Mouse (Mus musculus): ENCODE measurements around the gene Fam24b. TPM values are rescaled to one million over a fixed set of nuclear protein-coding genes. Genes with fewer than 3 reads are reported as not detected.

Fam24b gene
- polyA plus RNA-seq, 1 experiment: not detected

GRCm38 (mm10) chr7:131303340-131303739 is 26.0 kb downstream of the Fam24b start:
- Histone ChIP-seq H3K4me3 (ENCODE audit: insufficient read depth, low read length) (no peak overlapping the region), H3K4me1 (ENCODE audit: control insufficient read depth, insufficient read depth, low read length) (no peaks in the 10 kb centered on the region; the same call in 1 of the 2 replicates), H3K27ac (ENCODE audit: insufficient read depth, low read length) (no peak overlapping the region)
- no peak for TF ChIP-seq POLR2A (IDR thresholded peaks at IDR 0.05; ENCODE audit: extremely low read depth, insufficient read depth, low read length)
- no peak for TF ChIP-seq CTCF (IDR thresholded peaks at IDR 0.05; ENCODE audit: extremely low read depth, insufficient read depth, low read length)

- H3K4me3 ChIP-seq (ENCODE audit: insufficient read depth, low read length): no peak overlapping the region
- no peak overlapping the region for H3K27ac ChIP-seq (ENCODE audit: insufficient read depth, low read length)
- no peak for TF ChIP-seq CTCF (IDR thresholded peaks at IDR 0.05; ENCODE audit: extremely low read depth, insufficient read depth, low read length)
- H3K4me1 ChIP-seq (ENCODE audit: control insufficient read depth, insufficient read depth, low read length): no peaks in the 10 kb centered on the region
Measured at GRCm38 (mm10) chr7:131297151-131297550, 32.2 kb downstream of the Fam24b start.

Other genes with a start within 250 kb of the Fam24b start
- not detected in 2 replicates for gene 4933402N03Rik, start 183.2 kb downstream of the Fam24b start, polyA plus RNA-seq (2012; rRNA removed)
- 0.04 TPM in 2 replicates for gene 5430419D17Rik, start 155.1 kb downstream of the Fam24b start, polyA plus RNA-seq (2012; rRNA removed)
- 0.47 and 0.75 TPM in 2 replicates for gene Cuzd1, start 7.2 kb downstream of the Fam24b start, polyA plus RNA-seq (2012; rRNA removed)
- not detected in 2 replicates for gene Fam24a, start 4.3 kb upstream of the Fam24b start, polyA plus RNA-seq (2012; rRNA removed)
- gene 2310057M21Rik, start 33.2 kb upstream of the Fam24b start, polyA plus RNA-seq (2012; rRNA removed): 14.2 and 15.2 TPM in 2 replicates
- 59.5 and 64.4 TPM in 2 replicates for gene Pstk, start 41.6 kb upstream of the Fam24b start, polyA plus RNA-seq (2012; rRNA removed)
- gene Ikzf5, start 81.0 kb upstream of the Fam24b start, polyA plus RNA-seq (2012; rRNA removed): 17.8 and 18.4 TPM in 2 replicates
- gene Acadsb, start 81.1 kb upstream of the Fam24b start, polyA plus RNA-seq (2012; rRNA removed): 36.2 and 38.5 TPM in 2 replicates
- not detected in 2 replicates for gene Hmx3, start 213.4 kb upstream of the Fam24b start, polyA plus RNA-seq (2012; rRNA removed)
- not detected in 2 replicates for gene Hmx2, start 219.3 kb upstream of the Fam24b start, polyA plus RNA-seq (2012; rRNA removed)
- 82.0 and 88.8 TPM in 2 replicates for gene Bub3, start 230.7 kb upstream of the Fam24b start, polyA plus RNA-seq (2012; rRNA removed)

Data from cortical plate, adult 2 months (tissue).